Mouse (Mus musculus): ENCODE data around the gene Nipa1. TPM values are rescaled to one million over a fixed set of nuclear protein-coding genes. Genes with fewer than 3 reads are reported as not detected.

Gene Nipa1
- polyA plus RNA-seq, 1 experiment from 2014 or later = 6.4 TPM

DNA sequence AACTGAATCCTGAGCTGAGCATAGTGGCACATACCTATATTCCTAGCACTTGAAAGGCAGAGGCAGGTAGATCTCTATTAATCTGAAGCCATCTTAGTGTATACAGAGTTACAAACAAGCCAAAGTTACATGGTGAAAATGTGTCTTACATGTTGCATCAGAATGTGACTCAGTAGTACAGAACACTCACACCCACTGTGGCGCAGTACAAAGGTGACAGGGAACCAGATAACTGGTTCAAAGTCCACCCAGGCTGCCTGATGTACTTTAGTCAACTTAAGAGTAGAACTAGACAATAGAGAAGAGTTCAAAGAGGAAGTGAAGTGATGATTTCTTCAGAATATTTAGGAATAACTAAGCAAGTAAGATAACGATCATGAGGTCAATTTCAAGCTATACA, 84.7 kb downstream of the Nipa1 start:
- 86% methylated on average over 2 of the region's 2 CpGs for WGBS

DNA sequence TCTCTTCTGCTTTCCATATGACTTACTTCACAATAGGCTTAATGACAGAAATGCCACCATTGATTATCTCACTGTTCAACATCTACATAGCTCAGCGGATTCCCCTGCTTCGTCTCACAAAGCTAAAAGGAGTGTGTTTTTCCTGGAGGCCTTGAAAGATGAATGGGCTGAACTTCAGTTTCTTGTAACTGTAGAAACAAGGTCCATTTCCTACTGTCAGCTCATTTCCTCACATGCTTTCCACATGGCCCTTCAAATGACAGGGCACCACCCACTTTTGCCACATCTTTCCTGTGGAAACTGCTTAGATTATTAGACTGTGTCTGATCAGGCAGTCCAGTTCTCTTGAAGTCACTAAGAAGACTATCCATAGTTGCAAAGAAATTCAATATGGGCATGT, 91.1 kb downstream of the Nipa1 start:
- H3K9ac ChIP-seq (ENCODE audit: low read length) = no peak overlapping the region
- no peaks in the 10 kb centered on the region for H3K4me1 ChIP-seq (replicated peaks; ENCODE audit: control insufficient read depth, insufficient read depth)
- H3K36me3 ChIP-seq (ENCODE audit: control insufficient read depth, insufficient read depth, low read length) = peaks cover 21% of the 10 kb centered on the region
- ATAC-seq (ENCODE audit: low FRiP score, low TSS enrichment) = no peak
- H3K27ac ChIP-seq (replicated peaks) = no peak overlapping the region
- no peaks in the 10 kb centered on the region for H3K9me3 ChIP-seq (ENCODE audit: control insufficient read depth, low read length)
- no peak overlapping the region for H3K4me3 ChIP-seq (ENCODE audit: low read depth, low read length)
- no peak overlapping the region for H3K4me2 ChIP-seq (replicated peaks; ENCODE audit: low read depth)
- H3K27me3 ChIP-seq (ENCODE audit: control insufficient read depth, insufficient read depth, low read length) = no peaks in the 10 kb centered on the region
- no peak for DNase-seq (ENCODE audit: low spot score)
- 82% methylated on average over 2 of the region's 2 CpGs for WGBS
- TF ChIP-seq EP300 (optimal IDR thresholded peaks at IDR 0.05) = no peak

More for the DNA sequence above, 84.7 kb downstream of the Nipa1 start:
- Histone ChIP-seq H3K9me3 (ENCODE audit: control insufficient read depth, low read length) (no peaks in the 10 kb centered on the region), H3K4me3 (ENCODE audit: low read depth, low read length) (no peak overlapping the region), H3K4me1 (replicated peaks; ENCODE audit: control insufficient read depth, insufficient read depth) (no peaks in the 10 kb centered on the region), H3K27me3 (ENCODE audit: control insufficient read depth, insufficient read depth, low read length) (no peaks in the 10 kb centered on the region), H3K4me2 (replicated peaks; ENCODE audit: low read depth) (no peak overlapping the region), H3K27ac (replicated peaks) (no peak overlapping the region), H3K9ac (ENCODE audit: low read length) (no peak overlapping the region), H3K36me3 (ENCODE audit: control insufficient read depth, insufficient read depth, low read length) (peaks cover 6% of the 10 kb centered on the region; the same call in 1 of the 2 replicates)
- ATAC-seq (ENCODE audit: low FRiP score, low TSS enrichment) = peak; percentile 95
- TF ChIP-seq CTCF (IDR thresholded peaks at IDR 0.05; ENCODE audit: low read depth) (no peak), EP300 (optimal IDR thresholded peaks at IDR 0.05) (no peak)
- peak; percentile 38 for DNase-seq (ENCODE audit: low spot score)

Other genes starting within 250 kb of the Nipa1 start
- 8.8 and 10.0 TPM in 2 replicates for gene Tubgcp5, start 225.8 kb downstream of the Nipa1 start, polyA plus RNA-seq (2015; fragmentation: Nextera tagmentation; extraction: Ambion mirVana)
- gene Cyfip1, start 178.2 kb downstream of the Nipa1 start, polyA plus RNA-seq (2015; fragmentation: Nextera tagmentation; extraction: Ambion mirVana) = 49.7 and 59.1 TPM in 2 replicates
- gene Nipa2, start 57.5 kb downstream of the Nipa1 start, polyA plus RNA-seq (2015; fragmentation: Nextera tagmentation; extraction: Ambion mirVana) = 38.0 and 39.2 TPM in 2 replicates
- gene Herc2, start 30.2 kb upstream of the Nipa1 start, polyA plus RNA-seq (2015; fragmentation: Nextera tagmentation; extraction: Ambion mirVana) = 10.9 and 11.9 TPM in 2 replicates
- 0.27 and 0.39 TPM in 2 replicates for gene Oca2, start 219.8 kb upstream of the Nipa1 start, polyA plus RNA-seq (2015; fragmentation: Nextera tagmentation; extraction: Ambion mirVana)

Measured in stomach, postnatal 0 days (tissue).